Mouse (Mus musculus) liver, adult 2 months (tissue): ENCODE results near the gene Szt2. TPM values are rescaled to one million over a fixed set of nuclear protein-coding genes. Genes with fewer than 3 reads are reported as not detected.

ENCODE experiments used
- DNase-seq: peaks from one replicate; pipeline ENCODE4 v3.0.0-alpha.2; 2011; ENCODE audit warnings: low read depth, low spot score; ENCODE audit errors: extremely low read depth
- H3K27ac ChIP-seq: fragments of 200-500 bp; replicated peaks from 2 replicates; pipeline ENCODE4 v1.5.1; 2012; ENCODE audit warnings: low read depth, mild to moderate bottlenecking, control low read depth, inconsistent platforms, low read length; ENCODE audit not compliant: insufficient read depth
- H3K27me3 ChIP-seq: fragments of 200-500 bp; 2 replicates; pipeline ENCODE4 v1.6.1; 2012; ENCODE audit warnings: mild to moderate bottlenecking, moderate library complexity, low read length, inconsistent platforms; ENCODE audit not compliant: control insufficient read depth, insufficient read depth
- H3K36me3 ChIP-seq: fragments of 200-500 bp; 2 replicates; pipeline ENCODE4 v1.6.1; 2012; ENCODE audit warnings: low read length, inconsistent platforms; ENCODE audit not compliant: control insufficient read depth, insufficient read depth
- H3K4me1 ChIP-seq: fragments of 200-500 bp; 2 replicates; pipeline ENCODE4 v1.6.1; 2011; ENCODE audit warnings: low read length; ENCODE audit not compliant: control insufficient read depth, insufficient read depth
- H3K4me3 ChIP-seq: fragments of 200-500 bp; 2 replicates; pipeline ENCODE4 v1.5.1; 2011; ENCODE audit warnings: low read depth, mild to moderate bottlenecking, control low read depth, low read length, moderate library complexity; ENCODE audit not compliant: insufficient read depth
- H3K79me2 ChIP-seq: fragments of 200-500 bp; 2 replicates; pipeline ENCODE4 v1.6.1; 2012; ENCODE audit warnings: inconsistent platforms, mild to moderate bottlenecking, low read length, moderate library complexity; ENCODE audit not compliant: control insufficient read depth, insufficient read depth
- H3K9ac ChIP-seq: fragments of 200-500 bp; 2 replicates; pipeline ENCODE4 v1.6.1; 2012; ENCODE audit warnings: low read depth, mild to moderate bottlenecking, control low read depth, inconsistent platforms, low read length
- CTCF ChIP-seq: fragments of 200-500 bp; IDR thresholded peaks from 2 replicates; pipeline ENCODE4 v1.5.1; 2011; ENCODE audit warnings: low read depth, low read length, control low read depth
- POLR2A ChIP-seq: fragments of 200-500 bp; IDR thresholded peaks from 2 replicates; pipeline ENCODE4 v1.6.1; 2011; ENCODE audit warnings: low read length, control low read depth; ENCODE audit not compliant: insufficient read depth; ENCODE audit errors: extremely low read depth
- WGBS: fragments of 180-500 bp; shearing (Covaris S2); methylation state at CpG from one replicate; pipeline ENCODE4 v1.1.7; 2018; 5-methylcytosine and 5-hydroxymethylcytosine counted together
- polyA plus RNA-seq: library from polyadenylated mRNA; depleted of rRNA; stranded (reverse); fragments of >200 nt; gene quantifications from 2 replicates; pipeline ENCODE4 v1.2.3, GENCODE M21; 2012
- total RNA-seq: library from RNA; depleted of rRNA; stranded (reverse); fragments of >200 nt; gene quantifications from 2 replicates; pipeline ENCODE4 v1.2.3, GENCODE M21; 2014

Gene Szt2
- total and polyA plus RNA-seq, 2 experiments: 3.0 to 11.9 TPM

DNA sequence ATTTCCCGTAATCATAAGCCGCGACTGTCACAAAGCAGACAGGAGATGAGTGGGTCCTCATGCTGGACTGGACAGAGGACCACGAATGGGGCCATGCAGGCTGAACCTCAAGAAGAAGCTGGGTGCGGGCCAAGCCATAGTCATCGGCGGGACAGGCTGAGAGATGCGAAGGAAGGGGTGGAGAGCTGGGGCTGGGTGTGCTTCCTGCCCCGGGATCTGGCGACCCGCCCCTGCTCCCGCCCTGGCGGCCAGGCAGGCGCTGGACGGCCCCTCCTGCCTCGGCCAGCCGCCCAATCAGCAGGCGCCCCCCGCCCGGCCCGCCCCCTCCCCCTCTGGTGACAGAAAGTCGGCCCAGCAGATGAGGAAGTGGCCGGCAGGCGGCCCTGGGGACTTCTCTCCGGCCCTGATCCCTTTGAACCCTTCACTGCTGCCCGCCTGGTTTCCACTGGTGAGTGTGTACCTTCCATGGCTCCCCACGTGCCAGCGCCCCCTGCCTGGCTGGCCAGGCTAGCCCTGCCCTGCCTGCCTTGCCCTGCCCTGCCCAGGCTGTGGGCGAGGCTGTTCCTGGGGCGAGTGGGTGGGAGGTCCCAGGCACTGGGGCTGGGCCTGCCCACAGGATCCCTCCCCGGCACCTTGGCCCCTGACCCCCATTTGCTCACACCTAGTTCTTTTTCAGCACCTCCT, 18.8 kb upstream of the Szt2 start, which contains the start of gene Elovl1:
Elovl1 (plus strand) TSS at position 326 of the 684 bp plus-strand sequence.
- WGBS: 0% methylated on average over 28 of the region's 31 CpGs
- H3K9ac ChIP-seq: peak within 1 kb of the TSS; percentile 91
- peak within 1 kb of the TSS; percentile 90 for H3K27ac ChIP-seq
- H3K27me3 ChIP-seq: no peaks in the 10 kb centered on the region
- DNase-seq: peak; percentile 75
- peak within 1 kb of the TSS; percentile 78 for H3K4me3 ChIP-seq
- peaks cover 31% of the 10 kb centered on the region for H3K4me1 ChIP-seq
- TF ChIP-seq POLR2A (peak; percentile 50; the same call in 1 of the 2 replicates), CTCF (peak; percentile 51; the same call in 1 of the 2 replicates)
- H3K36me3 ChIP-seq: peaks cover 11% of the 10 kb centered on the region
- peaks cover 4% of the 10 kb centered on the region; the same call in 1 of the 2 replicates for H3K79me2 ChIP-seq

DNA sequence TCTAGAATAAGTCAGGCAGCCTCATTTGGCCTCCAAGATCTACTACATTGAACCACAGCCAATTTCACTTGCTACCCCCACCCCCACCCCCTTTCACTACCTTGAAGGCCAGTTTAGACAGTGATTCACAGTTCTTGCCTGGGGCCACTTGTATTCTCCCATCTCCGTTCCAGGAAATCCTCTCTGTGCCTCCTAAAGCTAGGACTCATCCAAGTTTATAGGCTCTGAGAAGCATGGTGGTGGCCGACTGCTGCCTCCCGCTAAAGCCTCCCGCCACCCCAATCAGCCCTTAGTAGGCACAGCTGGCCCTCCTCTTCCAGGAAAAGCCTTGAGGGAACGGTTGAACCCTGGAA, 18.3 kb upstream of the Szt2 start:
- H3K4me1 ChIP-seq: peaks cover 31% of the 10 kb centered on the region
- H3K4me3 ChIP-seq: peak overlapping the region; percentile 45
- H3K27ac ChIP-seq: peak overlapping the region; percentile 64
- WGBS: 10% methylated on average over 5 of the region's 5 CpGs
- H3K79me2 ChIP-seq: peaks cover 4% of the 10 kb centered on the region; the same call in 1 of the 2 replicates
- DNase-seq: no peak
- H3K27me3 ChIP-seq: no peaks in the 10 kb centered on the region
- H3K9ac ChIP-seq: peak overlapping the region; percentile 64
- TF ChIP-seq POLR2A: no peak
- TF ChIP-seq CTCF: no peak
- H3K36me3 ChIP-seq: peaks cover 11% of the 10 kb centered on the region

DNA sequence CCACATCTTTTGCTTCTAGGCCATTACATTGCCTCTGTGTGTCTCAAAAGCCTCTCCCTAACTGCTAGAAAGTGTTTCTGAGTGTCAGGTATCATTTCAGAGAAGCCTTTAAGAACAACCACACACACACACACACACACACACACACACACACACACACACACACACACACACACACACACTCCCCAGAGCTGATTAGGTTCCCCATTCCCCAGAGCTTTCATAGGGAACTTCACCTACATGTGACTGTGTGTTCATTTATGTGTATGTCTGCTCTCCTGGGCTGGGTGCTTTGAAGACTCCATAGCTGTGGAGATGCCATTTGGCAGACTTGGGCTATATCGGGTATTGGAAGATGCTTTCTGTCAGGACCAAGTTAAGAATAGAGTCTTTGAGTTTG, 16.3 kb upstream of the Szt2 start:
- Histone ChIP-seq H3K36me3 (peaks cover 8% of the 10 kb centered on the region; the same call in 1 of the 2 replicates), H3K9ac (no peak overlapping the region), H3K27ac (no peak overlapping the region), H3K4me1 (peaks cover 17% of the 10 kb centered on the region), H3K4me3 (no peak overlapping the region), H3K27me3 (no peaks in the 10 kb centered on the region), H3K79me2 (peaks cover 4% of the 10 kb centered on the region; the same call in 1 of the 2 replicates)
- WGBS: 96% methylated on average over 1 of the region's 1 CpGs
- TF ChIP-seq CTCF (no peak), POLR2A (no peak)
- DNase-seq: no peak

DNA sequence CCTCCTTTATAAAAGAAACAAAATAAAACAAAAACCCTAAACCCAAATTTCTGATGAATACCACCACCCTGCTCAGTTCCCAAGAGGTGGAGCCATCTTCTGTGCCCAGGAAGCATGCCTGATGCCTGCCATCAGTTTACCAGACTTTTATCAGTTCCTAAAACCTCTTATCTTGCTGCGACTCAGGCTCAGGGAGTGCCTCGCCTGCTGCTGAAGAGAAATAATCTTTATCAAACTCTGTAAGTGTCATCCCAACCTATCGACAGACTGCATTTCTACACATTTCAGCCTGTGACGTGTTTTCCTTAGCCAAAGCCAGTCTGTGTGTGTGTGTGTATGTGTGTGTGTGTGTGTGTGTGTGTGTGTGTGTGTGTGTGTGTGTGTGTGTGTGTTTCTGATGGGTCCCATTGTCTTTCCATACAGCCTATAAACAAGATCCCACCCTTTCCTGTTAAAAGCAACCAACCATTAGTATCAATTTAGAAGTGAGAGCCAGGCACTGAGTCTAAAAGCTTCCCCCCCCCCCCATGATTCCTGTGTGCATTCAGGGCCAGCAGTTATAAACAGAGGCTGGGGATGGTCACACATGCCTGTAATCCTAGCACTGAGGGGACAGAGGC, 15.6 kb upstream of the Szt2 start:
- no peak overlapping the region for H3K4me3 ChIP-seq
- H3K4me1 ChIP-seq: peaks cover 10% of the 10 kb centered on the region
- no peak for TF ChIP-seq POLR2A
- no peak for TF ChIP-seq CTCF
- H3K9ac ChIP-seq: no peak overlapping the region
- peaks cover 12% of the 10 kb centered on the region; the same call in 1 of the 2 replicates for H3K36me3 ChIP-seq
- no peaks in the 10 kb centered on the region for H3K79me2 ChIP-seq
- H3K27ac ChIP-seq: no peak overlapping the region
- no peaks in the 10 kb centered on the region for H3K27me3 ChIP-seq
- 86% methylated on average over 4 of the region's 4 CpGs for WGBS
- DNase-seq: no peak

DNA sequence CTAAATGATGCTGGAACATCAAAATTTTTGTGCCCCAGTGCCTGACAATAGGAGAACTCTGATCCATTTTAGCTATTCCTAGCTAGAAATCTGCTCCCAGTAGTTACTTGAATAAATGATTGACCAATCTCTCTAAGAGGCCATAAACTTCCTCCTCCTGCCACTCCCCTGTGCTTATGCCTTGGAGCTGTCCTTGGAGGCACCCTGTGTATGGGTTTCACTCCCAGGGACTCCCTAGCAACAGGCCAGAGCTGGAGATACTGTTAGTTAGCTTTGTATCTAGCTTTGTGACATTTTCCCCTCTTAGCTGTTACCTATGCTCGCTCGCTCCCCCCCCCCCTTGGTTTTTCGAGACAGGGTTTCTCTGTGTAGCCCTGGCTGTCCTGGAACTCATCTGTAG, 12.3 kb upstream of the Szt2 start:
- no peaks in the 10 kb centered on the region for H3K27me3 ChIP-seq
- H3K9ac ChIP-seq: no peak overlapping the region
- no peaks in the 10 kb centered on the region for H3K79me2 ChIP-seq
- 100% methylated on average over 3 of the region's 3 CpGs for WGBS
- TF ChIP-seq CTCF (no peak), POLR2A (no peak)
- no peak overlapping the region for H3K27ac ChIP-seq
- H3K4me1 ChIP-seq: no peaks in the 10 kb centered on the region
- DNase-seq: no peak
- H3K4me3 ChIP-seq: no peak overlapping the region
- H3K36me3 ChIP-seq: peaks cover 30% of the 10 kb centered on the region; the same call in 1 of the 2 replicates
